Mouse (Mus musculus) liver, postnatal 0 days (tissue): ENCODE results near the gene Ccdc144b.

Experiments used
- CTCF ChIP-seq: sonication (generic); IDR thresholded peaks from 2 replicates; pipeline ENCODE4 v1.5.1; 2016; ENCODE audit warnings: antibody characterized with exemption, low read depth
- EP300 ChIP-seq: IDR thresholded peaks from 2 replicates; pipeline ENCODE4 v1.6.1; 2016; ENCODE audit warnings: antibody characterized with exemption, low read depth, mild to moderate bottlenecking

DNA sequence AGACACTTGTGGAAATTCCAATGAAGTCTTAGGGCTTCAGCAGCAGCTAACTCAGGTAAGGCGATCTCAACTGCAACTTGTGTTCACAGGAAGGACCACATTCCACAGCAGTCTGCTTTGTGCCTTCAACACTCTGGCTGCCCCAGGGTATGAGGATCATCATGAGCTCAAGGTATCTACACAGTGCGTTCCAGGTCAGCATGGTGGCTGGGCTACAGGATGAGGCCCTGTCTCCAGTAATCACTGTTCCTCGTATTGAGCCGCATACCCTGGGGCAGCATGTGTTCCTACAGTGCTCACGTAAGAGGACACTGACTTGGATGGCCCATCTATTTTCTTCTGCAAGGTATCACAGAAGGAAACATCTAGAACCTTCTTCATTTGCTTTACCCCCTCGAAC is 65.3 kb downstream of the Ccdc144b start:
- TF ChIP-seq CTCF (no peak), EP300 (no peak)
